Mouse (Mus musculus): ENCODE results near the gene Krtap24-1. TPM values are rescaled to one million over a fixed set of nuclear protein-coding genes. Genes with fewer than 3 reads are reported as not detected.

The Krtap24-1 gene
- polyA plus RNA-seq, 1 experiment from 2014 or later = not detected

DNA sequence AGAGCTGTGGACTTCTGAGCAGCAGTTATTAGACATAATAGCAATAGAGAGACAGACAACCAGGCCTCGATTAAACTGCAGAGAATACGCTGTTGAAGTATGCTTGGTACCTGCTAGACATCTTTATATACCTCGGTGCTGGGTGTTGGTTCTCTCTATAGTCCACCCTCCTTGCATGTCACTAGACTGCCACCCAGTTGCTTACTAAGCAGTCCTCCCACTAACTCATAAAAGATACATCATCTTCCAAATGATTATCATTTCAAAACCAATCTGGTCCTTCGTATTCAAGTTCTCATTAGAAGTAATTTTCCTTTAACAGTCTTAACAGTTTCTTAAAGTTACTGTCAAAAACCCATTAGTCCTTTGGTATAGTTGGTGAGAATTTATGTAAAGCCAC lies 15.5 kb upstream of the Krtap24-1 start, which contains the start of gene 2310079G19Rik:
Gene 2310079G19Rik, minus strand, starts transcription at position 101 of the 400 bp plus-strand sequence.
- no peaks in the 10 kb centered on the region for H3K36me3 ChIP-seq (ENCODE audit: control insufficient read depth, insufficient read depth, low read length)
- DNase-seq = no peak

DNA sequence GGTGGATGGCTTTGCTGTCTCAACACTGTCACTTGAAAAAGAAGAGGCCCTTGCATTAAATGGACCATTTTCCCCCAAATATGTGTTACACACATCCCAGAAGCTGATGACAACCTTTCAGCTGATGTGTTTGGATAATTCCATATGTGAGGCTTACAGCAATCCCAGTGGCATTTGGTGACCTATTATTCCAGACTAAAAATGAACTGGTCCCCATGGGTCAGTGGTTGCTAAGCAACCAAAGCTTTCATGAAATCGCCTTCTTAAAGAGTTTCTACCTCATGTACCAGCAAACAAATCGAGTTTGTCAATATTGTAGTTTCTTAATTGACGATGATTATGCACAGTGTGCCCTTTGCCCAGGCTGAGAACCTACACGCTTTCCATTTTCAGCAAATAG lies 633 bp upstream of the Krtap24-1 start:
- no peak overlapping the region for H3K4me3 ChIP-seq (replicated peaks; ENCODE audit: low read depth, low read length)
- no peaks in the 10 kb centered on the region for H3K36me3 ChIP-seq (ENCODE audit: control insufficient read depth, insufficient read depth, low read length)
- H3K9me3 ChIP-seq (ENCODE audit: control insufficient read depth, low read length) = no peaks in the 10 kb centered on the region
- no peaks in the 10 kb centered on the region for H3K27me3 ChIP-seq (ENCODE audit: control insufficient read depth, insufficient read depth, low read length)
- H3K9ac ChIP-seq (replicated peaks; ENCODE audit: low read length) = no peak overlapping the region
- no peak overlapping the region for H3K27ac ChIP-seq (replicated peaks; ENCODE audit: low read depth, low read length)
- ATAC-seq (ENCODE audit: low FRiP score, low TSS enrichment) = no peak
- 38% methylated on average over 4 of the region's 4 CpGs for WGBS
- DNase-seq = peak; percentile 56
- no peak overlapping the region for H3K4me2 ChIP-seq (ENCODE audit: low read length)
- 0 out of 2 replicates have a peak, but pooled peaks cover 5% of the 10 kb centered on the region for H3K4me1 ChIP-seq (ENCODE audit: control insufficient read depth, insufficient read depth, low read length)

More for the DNA sequence above, 15.5 kb upstream of the Krtap24-1 start, which contains the start of gene 2310079G19Rik:
- no peak for ATAC-seq (ENCODE audit: low FRiP score, low TSS enrichment)
- WGBS = 96% methylated on average over 4 of the region's 4 CpGs
- no peak within 1 kb of the TSS for H3K4me2 ChIP-seq (ENCODE audit: low read length)
- H3K4me3 ChIP-seq (replicated peaks; ENCODE audit: low read depth, low read length) = no peak within 1 kb of the TSS
- no peak within 1 kb of the TSS for H3K27ac ChIP-seq (replicated peaks; ENCODE audit: low read depth, low read length)
- no peaks in the 10 kb centered on the region for H3K9me3 ChIP-seq (ENCODE audit: control insufficient read depth, low read length)
- no peak within 1 kb of the TSS for H3K9ac ChIP-seq (replicated peaks; ENCODE audit: low read length)
- H3K27me3 ChIP-seq (ENCODE audit: control insufficient read depth, insufficient read depth, low read length) = no peaks in the 10 kb centered on the region
- H3K4me1 ChIP-seq (ENCODE audit: control insufficient read depth, insufficient read depth, low read length) = no peaks in the 10 kb centered on the region

GRCm38 (mm10) chr16:88604570-88604969 lies 7.5 kb downstream of the Krtap24-1 start:
- DNase-seq (no peak), ATAC-seq (ENCODE audit: low FRiP score, low TSS enrichment) (no peak)
- H3K9me3 ChIP-seq (ENCODE audit: control insufficient read depth, low read length) = no peaks in the 10 kb centered on the region
- no peaks in the 10 kb centered on the region for H3K27me3 ChIP-seq (ENCODE audit: control insufficient read depth, insufficient read depth, low read length)
- H3K4me2 ChIP-seq (ENCODE audit: low read length) = no peak overlapping the region
- H3K4me3 ChIP-seq (replicated peaks; ENCODE audit: low read depth, low read length) = no peak overlapping the region
- H3K4me1 ChIP-seq (ENCODE audit: control insufficient read depth, insufficient read depth, low read length) = no peaks in the 10 kb centered on the region
- 85% methylated on average over 6 of the region's 6 CpGs for WGBS
- H3K36me3 ChIP-seq (ENCODE audit: control insufficient read depth, insufficient read depth, low read length) = no peaks in the 10 kb centered on the region
- no peak overlapping the region for H3K9ac ChIP-seq (replicated peaks; ENCODE audit: low read length)
- no peak overlapping the region for H3K27ac ChIP-seq (replicated peaks; ENCODE audit: low read depth, low read length)

GRCm38 (mm10) chr16:88602464-88602863 lies 9.6 kb downstream of the Krtap24-1 start:
- 47% methylated on average over 1 of the region's 1 CpGs for WGBS
- Histone ChIP-seq H3K4me1 (ENCODE audit: control insufficient read depth, insufficient read depth, low read length) (no peaks in the 10 kb centered on the region), H3K27me3 (ENCODE audit: control insufficient read depth, insufficient read depth, low read length) (no peaks in the 10 kb centered on the region), H3K9ac (replicated peaks; ENCODE audit: low read length) (no peak overlapping the region), H3K4me3 (replicated peaks; ENCODE audit: low read depth, low read length) (no peak overlapping the region), H3K4me2 (ENCODE audit: low read length) (no peak overlapping the region), H3K36me3 (ENCODE audit: control insufficient read depth, insufficient read depth, low read length) (no peaks in the 10 kb centered on the region), H3K27ac (replicated peaks; ENCODE audit: low read depth, low read length) (no peak overlapping the region), H3K9me3 (ENCODE audit: control insufficient read depth, low read length) (no peaks in the 10 kb centered on the region)
- DNase-seq (no peak), ATAC-seq (ENCODE audit: low FRiP score, low TSS enrichment) (no peak)

GRCm38 (mm10) chr16:88600303-88600702 lies 11.8 kb downstream of the Krtap24-1 start:
- Histone ChIP-seq H3K9me3 (ENCODE audit: control insufficient read depth, low read length) (no peaks in the 10 kb centered on the region), H3K4me1 (ENCODE audit: control insufficient read depth, insufficient read depth, low read length) (no peaks in the 10 kb centered on the region), H3K27ac (replicated peaks; ENCODE audit: low read depth, low read length) (no peak overlapping the region), H3K27me3 (ENCODE audit: control insufficient read depth, insufficient read depth, low read length) (no peaks in the 10 kb centered on the region), H3K4me3 (replicated peaks; ENCODE audit: low read depth, low read length) (no peak overlapping the region), H3K36me3 (ENCODE audit: control insufficient read depth, insufficient read depth, low read length) (no peaks in the 10 kb centered on the region), H3K9ac (replicated peaks; ENCODE audit: low read length) (no peak overlapping the region), H3K4me2 (ENCODE audit: low read length) (no peak overlapping the region)
- DNase-seq = no peak
- 87% methylated on average over 8 of the region's 8 CpGs for WGBS
- ATAC-seq (ENCODE audit: low FRiP score, low TSS enrichment) = no peak

DNA sequence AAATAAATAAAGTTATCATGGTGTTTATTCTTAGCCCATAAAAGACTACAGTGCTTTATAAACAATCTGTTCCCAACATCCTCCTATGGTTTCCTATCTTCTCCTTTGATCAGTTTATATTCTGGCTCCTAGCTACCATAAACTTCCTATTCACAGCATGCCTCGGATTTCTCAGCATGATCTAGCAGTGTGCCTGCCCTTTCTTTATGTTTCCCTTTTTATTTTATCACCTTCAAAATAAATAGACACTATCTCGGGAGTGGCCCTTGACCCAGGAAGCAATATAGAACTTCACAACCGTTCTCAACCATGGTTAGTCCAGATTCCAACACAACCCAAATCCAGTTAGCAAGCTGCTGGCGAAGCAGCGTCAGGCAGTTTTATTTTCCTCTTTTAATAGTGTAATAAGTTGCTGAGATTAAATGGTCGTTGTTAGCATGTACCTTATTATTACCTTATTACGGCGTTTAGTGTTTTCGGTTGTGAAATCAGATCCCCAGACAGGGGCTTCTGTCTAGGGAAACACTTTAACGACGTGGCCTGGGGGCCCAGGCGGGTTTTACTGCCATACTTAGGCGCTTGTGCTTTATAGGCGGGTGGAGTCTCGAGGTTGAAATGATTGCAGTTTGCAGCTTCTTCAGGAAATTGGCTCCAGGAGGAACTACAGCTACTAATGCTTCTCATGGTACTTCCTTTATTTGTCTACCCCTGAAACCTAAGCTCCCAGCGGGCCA lies 12.4 kb downstream of the Krtap24-1 start:
- H3K9me3 ChIP-seq (ENCODE audit: control insufficient read depth, low read length) = no peaks in the 10 kb centered on the region
- no peak overlapping the region for H3K4me3 ChIP-seq (replicated peaks; ENCODE audit: low read depth, low read length)
- H3K27ac ChIP-seq (replicated peaks; ENCODE audit: low read depth, low read length) = no peak overlapping the region
- no peak overlapping the region for H3K4me2 ChIP-seq (ENCODE audit: low read length)
- ATAC-seq (ENCODE audit: low FRiP score, low TSS enrichment) = no peak
- no peak for DNase-seq
- H3K36me3 ChIP-seq (ENCODE audit: control insufficient read depth, insufficient read depth, low read length) = no peaks in the 10 kb centered on the region
- no peak overlapping the region for H3K9ac ChIP-seq (replicated peaks; ENCODE audit: low read length)
- no peaks in the 10 kb centered on the region for H3K27me3 ChIP-seq (ENCODE audit: control insufficient read depth, insufficient read depth, low read length)
- no peaks in the 10 kb centered on the region for H3K4me1 ChIP-seq (ENCODE audit: control insufficient read depth, insufficient read depth, low read length)
- 77% methylated on average over 16 of the region's 16 CpGs for WGBS

- no peaks in the 10 kb centered on the region for H3K4me1 ChIP-seq (ENCODE audit: control insufficient read depth, insufficient read depth, low read length)
- no peak for ATAC-seq (ENCODE audit: low FRiP score, low TSS enrichment)
- no peak overlapping the region for H3K27ac ChIP-seq (replicated peaks; ENCODE audit: low read depth, low read length)
- H3K27me3 ChIP-seq (ENCODE audit: control insufficient read depth, insufficient read depth, low read length) = no peaks in the 10 kb centered on the region
- H3K36me3 ChIP-seq (ENCODE audit: control insufficient read depth, insufficient read depth, low read length) = no peaks in the 10 kb centered on the region
- no peaks in the 10 kb centered on the region for H3K9me3 ChIP-seq (ENCODE audit: control insufficient read depth, low read length)
- DNase-seq = peak; percentile 19
- no peak overlapping the region for H3K4me3 ChIP-seq (replicated peaks; ENCODE audit: low read depth, low read length)
- H3K4me2 ChIP-seq (ENCODE audit: low read length) = no peak overlapping the region
- no peak overlapping the region for H3K9ac ChIP-seq (replicated peaks; ENCODE audit: low read length)
Measured at GRCm38 (mm10) chr16:88592758-88593157, 19.3 kb downstream of the Krtap24-1 start.

DNA sequence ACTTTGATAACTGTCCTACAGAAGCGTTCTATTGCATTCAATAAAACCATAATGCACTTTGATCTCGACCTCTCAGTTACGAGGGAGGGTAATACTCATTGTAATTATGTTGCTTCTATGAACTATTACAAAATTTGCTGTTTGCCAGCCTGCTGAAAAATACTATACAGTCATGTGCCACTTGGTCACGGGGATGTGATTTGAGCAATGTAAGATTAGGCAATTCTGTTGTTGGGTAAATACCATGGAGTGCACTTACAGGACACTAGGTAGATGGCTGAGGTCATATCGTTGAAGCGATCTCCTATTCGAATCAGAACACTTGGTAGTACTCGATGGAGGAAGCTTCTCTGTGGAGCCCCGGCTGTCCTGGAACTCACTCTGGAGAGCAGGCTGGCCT lies 28.7 kb downstream of the Krtap24-1 start:
- Histone ChIP-seq H3K36me3 (ENCODE audit: control insufficient read depth, insufficient read depth, low read length) (no peaks in the 10 kb centered on the region), H3K4me2 (ENCODE audit: low read length) (no peak overlapping the region), H3K27me3 (ENCODE audit: control insufficient read depth, insufficient read depth, low read length) (no peaks in the 10 kb centered on the region), H3K9ac (replicated peaks; ENCODE audit: low read length) (no peak overlapping the region), H3K27ac (replicated peaks; ENCODE audit: low read depth, low read length) (no peak overlapping the region), H3K4me3 (replicated peaks; ENCODE audit: low read depth, low read length) (no peak overlapping the region), H3K4me1 (ENCODE audit: control insufficient read depth, insufficient read depth, low read length) (no peaks in the 10 kb centered on the region), H3K9me3 (ENCODE audit: control insufficient read depth, low read length) (no peaks in the 10 kb centered on the region)
- WGBS = 92% methylated on average over 9 of the region's 9 CpGs
- ATAC-seq (ENCODE audit: low FRiP score, low TSS enrichment) = no peak
- no peak for DNase-seq

Data from midbrain, embryonic 14.5 days (tissue).